Mouse (Mus musculus): ENCODE data around the gene Abl1.

Abl1 gene

GRCm38 (mm10) chr2:31683666-31684065, 4.5 kb upstream of the Abl1 start:
- in situ Hi-C loops (cut with MboI, MseI) = loop anchor here (5.0 kb wide), 1 partner anchor 99 kb away; no protein-coding TSS in a partner anchor

DNA sequence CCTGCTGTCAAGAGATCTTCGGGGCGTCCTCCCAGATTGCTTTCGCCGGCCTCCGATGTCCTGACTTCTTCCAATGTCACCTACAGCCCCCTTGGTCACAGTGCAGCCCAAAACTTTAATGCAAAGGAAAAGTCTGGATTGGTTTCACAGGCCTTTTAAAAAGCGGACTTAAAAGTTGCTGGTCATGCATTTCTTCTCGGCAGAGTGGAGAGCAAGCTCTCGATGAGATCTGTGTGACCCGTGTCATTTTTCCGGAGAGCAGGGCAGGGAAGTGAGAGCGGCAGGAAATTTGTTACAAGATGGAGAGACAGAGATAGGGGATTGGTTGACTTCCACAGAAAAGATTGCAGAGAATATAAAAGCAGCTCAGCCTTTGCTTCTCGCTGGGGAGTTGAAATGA, 869 bp downstream of the Abl1 start:
- in situ Hi-C loops (cut with MboI, MseI) = no loop called here

DNA sequence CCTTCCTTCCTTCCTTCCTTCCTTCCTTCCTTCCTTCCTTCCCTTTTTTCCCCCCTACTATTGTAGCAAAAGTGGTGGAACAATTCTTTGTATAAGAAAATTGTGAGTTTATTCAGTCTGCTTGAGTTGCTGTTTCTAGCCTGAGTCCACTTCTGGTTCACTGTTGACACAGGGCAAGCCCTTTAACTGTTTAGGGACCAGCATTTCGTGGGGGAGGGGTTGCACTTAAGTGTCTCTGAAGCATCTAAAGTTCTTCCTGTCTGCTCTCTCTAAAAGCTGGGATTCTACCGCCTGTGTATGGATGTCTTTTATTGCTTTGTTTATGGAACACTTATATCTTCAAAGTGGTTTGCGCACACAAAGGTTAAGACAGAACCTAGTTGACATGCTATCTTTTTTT, 1.9 kb downstream of the Abl1 start:
- in situ Hi-C loops (cut with MboI, MseI) = no loop called here

- in situ Hi-C loops (cut with MboI, MseI) = no loop called here
These were observed 10.0 kb downstream of the Abl1 start for GRCm38 (mm10) chr2:31698209-31698608.

- in situ Hi-C loops (cut with MboI, MseI) = no loop called here
These were observed 12.6 kb downstream of the Abl1 start for GRCm38 (mm10) chr2:31700545-31701446.

- in situ Hi-C loops (cut with MboI, MseI) = no loop called here
These were observed 15.1 kb downstream of the Abl1 start for GRCm38 (mm10) chr2:31703226-31703625.

DNA sequence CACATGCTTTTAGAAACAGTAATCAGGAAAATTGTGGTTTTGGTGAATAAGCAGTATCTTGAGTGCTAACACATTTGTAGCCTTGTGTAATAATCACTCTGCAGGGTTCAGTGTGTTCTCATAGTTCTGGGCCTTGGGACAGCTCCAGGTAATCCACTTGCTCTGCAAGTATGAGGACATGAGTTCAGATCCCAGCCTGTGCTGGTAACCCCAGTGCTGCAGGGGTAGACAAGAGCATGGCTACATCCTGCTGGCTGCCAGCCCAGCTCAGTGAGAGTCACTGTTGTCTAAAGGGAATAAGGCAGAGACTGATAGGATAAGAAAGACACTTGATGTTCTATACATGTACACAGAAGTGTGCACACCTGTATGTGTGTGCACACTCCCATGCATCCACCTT, 17.7 kb downstream of the Abl1 start:
- in situ Hi-C loops (cut with MboI, MseI) = no loop called here

DNA sequence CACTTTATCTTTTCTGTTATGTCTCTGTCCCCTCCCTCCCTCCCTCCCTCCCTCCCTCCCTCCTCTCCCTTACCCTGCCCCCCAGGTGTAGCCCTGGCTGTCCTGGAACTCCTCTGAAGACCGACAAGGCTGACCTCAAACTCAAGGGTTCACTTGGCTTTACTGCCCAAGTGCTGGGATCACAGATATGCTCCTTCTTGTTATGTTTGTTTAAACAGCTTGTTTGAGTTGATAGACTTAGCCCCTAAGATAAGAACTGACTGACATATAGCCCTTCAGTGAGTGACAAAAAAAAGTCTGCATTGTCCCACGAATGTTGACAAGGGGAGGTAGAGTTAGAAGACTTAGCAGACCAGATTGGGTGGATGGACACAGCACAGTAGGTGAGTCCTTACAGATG, 18.4 kb downstream of the Abl1 start:
- in situ Hi-C loops (cut with MboI, MseI) = no loop called here

- in situ Hi-C loops (cut with MboI, MseI) = no loop called here
These were observed 24.5 kb downstream of the Abl1 start for GRCm38 (mm10) chr2:31712716-31713115.

DNA sequence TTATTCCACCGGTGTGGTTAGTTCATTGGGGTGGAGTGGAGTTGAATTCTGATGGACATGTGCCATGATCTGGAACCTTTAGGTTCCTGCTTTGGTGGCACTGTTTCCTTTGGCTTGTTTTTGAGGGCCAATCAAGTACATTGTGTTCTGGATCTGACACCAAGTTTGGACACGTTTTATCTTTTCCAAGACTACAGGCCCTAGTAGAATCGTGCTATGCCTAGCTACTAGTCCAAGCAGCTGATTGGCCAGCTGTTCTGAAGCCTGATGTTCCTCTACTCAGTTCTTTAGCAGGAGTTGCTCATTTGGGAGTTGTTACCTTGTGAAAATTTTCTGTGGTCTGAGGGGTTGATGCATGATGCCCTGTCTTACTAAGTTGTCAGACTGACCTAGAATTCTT, 25.6 kb downstream of the Abl1 start:
- in situ Hi-C loops (cut with MboI, MseI) = no loop called here

DNA sequence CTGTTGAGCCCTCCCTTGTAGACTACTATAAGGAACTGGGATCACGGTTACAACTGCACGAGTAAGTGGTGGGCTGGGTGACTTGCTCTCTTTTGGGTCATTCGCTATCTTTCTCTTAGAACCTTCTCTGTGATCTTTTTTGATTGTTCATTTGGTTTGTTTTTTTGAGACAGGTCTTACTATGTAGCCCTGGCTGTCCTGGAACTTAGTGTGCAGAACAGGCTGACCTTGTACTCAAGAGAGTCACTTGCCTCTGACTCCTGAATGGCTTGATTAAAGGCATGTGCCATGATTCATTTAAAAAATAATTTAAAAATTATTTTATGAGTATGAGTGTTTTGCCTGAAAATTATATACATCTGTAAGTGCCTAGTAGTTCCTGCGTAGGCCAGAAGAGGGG, 26.6 kb downstream of the Abl1 start:
- in situ Hi-C loops (cut with MboI, MseI) = no loop called here

GRCm38 (mm10) chr2:31715985-31716384, 27.8 kb downstream of the Abl1 start:
- in situ Hi-C loops (cut with MboI, MseI) = no loop called here

- in situ Hi-C loops (cut with MboI, MseI) = no loop called here
These were observed 31.2 kb downstream of the Abl1 start for GRCm38 (mm10) chr2:31719202-31719880.

- in situ Hi-C loops (cut with MboI, MseI) = loop anchor here (10.0 kb wide), 1 partner anchor 845 kb away; no protein-coding TSS in a partner anchor
These were observed 31.8 kb downstream of the Abl1 start for GRCm38 (mm10) chr2:31719944-31720343.

DNA sequence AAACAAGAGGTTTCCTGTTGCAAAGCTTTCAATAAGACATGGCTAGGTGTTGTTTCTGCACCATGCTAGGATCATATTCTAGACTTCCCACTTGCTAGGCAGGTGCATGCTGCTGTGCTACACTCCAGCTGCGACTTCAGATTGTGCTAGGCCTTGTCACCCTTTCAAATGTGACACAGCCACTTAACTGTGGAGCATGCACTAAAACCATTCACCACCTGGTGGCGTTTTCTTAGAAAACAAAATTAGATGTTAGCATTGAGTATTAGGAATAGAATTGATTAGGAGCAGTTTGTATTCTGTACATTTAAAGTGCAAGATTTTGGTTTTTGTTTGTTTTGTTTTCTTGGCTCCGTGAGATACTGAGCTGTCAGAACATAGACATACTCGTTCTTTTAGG, 32.6 kb downstream of the Abl1 start:
- in situ Hi-C loops (cut with MboI, MseI) = loop anchor here (10.0 kb wide), 1 partner anchor 846 kb away; no protein-coding TSS in a partner anchor

- in situ Hi-C loops (cut with MboI, MseI) = loop anchor here (10.0 kb wide), 1 partner anchor 850 kb away; no protein-coding TSS in a partner anchor
These were observed 36.7 kb downstream of the Abl1 start for GRCm38 (mm10) chr2:31724730-31725490.

DNA sequence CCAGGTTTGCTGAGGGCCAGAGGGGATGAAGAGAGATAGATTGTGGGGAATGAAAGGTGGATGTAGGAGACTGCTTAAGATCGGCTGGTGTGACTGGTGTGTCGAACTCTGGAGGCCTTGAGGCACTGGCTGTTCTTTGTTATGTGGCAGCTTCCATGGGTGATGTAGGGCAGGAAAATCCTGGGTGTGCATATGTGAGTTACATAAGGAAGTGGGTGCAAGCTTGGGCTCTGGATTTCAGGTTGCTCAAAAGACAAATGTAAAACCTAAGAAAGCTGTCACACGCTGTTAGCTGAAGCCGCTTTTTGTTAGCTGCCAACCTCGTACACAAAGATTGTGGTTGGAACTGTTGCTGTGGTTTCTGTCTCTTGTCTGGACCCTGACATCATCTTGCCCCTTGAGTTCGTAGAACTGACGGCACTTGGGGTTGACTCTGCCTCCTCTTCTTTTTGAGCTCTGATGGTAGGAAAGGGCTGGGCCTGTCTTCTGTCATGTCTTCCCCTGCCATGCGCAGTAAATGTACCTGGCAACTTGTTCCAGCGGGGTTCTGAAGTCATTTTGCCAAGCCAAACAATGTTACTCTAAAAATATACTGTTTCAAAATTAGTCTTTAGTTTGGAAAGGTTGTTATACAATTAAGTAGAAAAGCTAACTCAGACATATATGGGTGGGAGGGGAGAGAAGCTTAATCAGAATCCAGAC, 39.6 kb downstream of the Abl1 start:
- in situ Hi-C loops (cut with MboI, MseI) = loop anchor here (10.0 kb wide), 1 partner anchor 853 kb away; no protein-coding TSS in a partner anchor

DNA sequence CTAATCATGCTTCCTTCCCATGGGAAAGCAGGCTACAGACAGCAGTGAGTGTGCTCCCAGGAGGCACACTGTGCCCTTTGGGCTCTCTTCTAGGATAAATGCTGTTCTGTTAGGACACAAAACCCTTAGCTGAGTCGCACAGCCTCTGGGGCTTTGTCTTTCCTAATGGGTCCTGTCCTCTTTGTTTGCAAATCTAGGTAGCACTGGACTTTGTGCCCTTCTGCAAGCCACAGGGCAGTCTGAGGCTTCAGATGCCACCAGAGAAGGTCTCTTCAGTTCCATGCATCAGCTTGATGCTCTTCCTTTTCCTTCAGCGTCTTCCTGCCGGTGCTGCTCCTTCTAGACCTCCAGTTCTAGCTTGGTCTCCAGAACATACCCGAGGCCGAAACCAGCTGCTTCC, 42.5 kb downstream of the Abl1 start:
- in situ Hi-C loops (cut with MboI, MseI) = no loop called here

GRCm38 (mm10) chr2:31732497-31732896, 44.3 kb downstream of the Abl1 start:
- in situ Hi-C loops (cut with MboI, MseI) = no loop called here

DNA sequence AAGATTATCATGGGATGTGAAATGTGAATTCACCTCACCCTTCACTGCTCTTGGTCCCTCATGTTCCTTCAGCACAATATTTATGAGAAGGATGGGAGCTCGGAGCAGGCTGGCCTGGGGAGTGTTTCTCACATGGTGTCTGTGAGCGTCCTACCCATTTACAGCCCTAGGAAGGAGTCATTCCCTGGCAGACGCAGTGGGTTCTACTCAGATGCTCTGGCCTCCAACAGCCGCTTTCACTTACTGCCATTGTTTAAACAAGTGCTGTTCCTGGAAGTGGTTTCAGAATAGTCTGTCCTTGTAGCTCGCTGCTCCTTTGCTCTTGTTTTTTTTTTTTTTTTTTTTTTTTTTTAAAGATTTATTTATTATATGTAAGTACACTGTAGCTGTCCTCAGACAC, 45.4 kb downstream of the Abl1 start:
- in situ Hi-C loops (cut with MboI, MseI) = no loop called here

- in situ Hi-C loops (cut with MboI, MseI) = no loop called here
These were observed 50.9 kb downstream of the Abl1 start for GRCm38 (mm10) chr2:31739041-31739440.

Measured in T-helper 2 cell (primary cell).